Mouse (Mus musculus) left cerebral cortex, postnatal 10 days (tissue): ENCODE measurements around the gene Aqp1. TPM values are rescaled to one million over a fixed set of nuclear protein-coding genes. Genes with fewer than 3 reads are reported as not detected.
A peak's percentile ranks its signal among the peaks of the same experiment; 100 is the strongest.

Source experiments
- DNase-seq, 2 experiments: peaks; one replicate each; pipeline ENCODE4 v3.0.0; 2021 to 2022; ENCODE audit warnings: low spot score in 2 of 2, mixed read lengths in 1 of 2; ENCODE audit errors: extremely low spot score in 1 of 2
- intact Hi-C: fragments of 180-260 bp; cut with DNase I; formaldehyde crosslinking; loops from one replicate; pipeline ENCODE4 v1.15.1; 2025
- microRNA-seq: library from miRNA; unstranded; fragments of <30 nt; microRNA quantifications from one replicate; pipeline ENCODE4 v1.2.0, GENCODE M21; 2022
- total RNA-seq, 2 experiments: library from RNA; stranded (reverse); gene quantifications; 2 replicates each; pipeline ENCODE4 v1.2.3; 2021

The Aqp1 gene
- total RNA-seq, 2 experiments from 2014 or later: 0.84 to 1.3 TPM

DNA sequence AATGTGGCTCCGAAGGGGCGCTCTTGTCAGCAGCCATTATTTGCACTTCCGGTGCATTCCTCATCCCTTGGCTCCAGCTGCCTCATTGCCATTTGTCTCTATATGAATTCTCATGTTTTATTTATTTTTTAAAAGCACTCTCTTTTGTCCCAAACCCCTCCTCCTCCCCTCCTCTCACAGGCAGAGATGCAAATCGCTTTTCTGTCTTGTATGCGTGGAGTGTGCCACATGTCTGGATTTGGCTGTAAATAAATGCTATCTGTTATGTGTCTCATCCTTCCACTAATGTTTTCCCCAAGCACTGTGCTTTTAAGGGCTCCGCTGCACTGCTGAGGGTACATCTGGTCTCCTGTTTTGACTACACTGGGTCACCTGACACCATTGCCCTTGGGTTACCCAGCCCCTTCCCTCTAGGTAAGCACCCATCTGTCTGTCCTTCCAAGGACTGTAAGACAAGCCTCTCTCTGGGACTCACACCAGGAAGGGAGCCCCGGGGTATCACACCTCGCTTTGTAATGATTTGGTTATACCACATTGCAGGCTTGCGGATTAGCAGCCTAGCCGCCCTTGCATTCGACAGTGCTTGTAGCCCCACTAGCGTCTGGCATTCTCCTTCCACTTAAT lies 52.4 kb downstream of the Aqp1 start:
- intact Hi-C loops: loop anchor here (10.0 kb wide), 1 partner anchor 656 kb away; no protein-coding TSS in a partner anchor
- DNase-seq: no peak

DNA sequence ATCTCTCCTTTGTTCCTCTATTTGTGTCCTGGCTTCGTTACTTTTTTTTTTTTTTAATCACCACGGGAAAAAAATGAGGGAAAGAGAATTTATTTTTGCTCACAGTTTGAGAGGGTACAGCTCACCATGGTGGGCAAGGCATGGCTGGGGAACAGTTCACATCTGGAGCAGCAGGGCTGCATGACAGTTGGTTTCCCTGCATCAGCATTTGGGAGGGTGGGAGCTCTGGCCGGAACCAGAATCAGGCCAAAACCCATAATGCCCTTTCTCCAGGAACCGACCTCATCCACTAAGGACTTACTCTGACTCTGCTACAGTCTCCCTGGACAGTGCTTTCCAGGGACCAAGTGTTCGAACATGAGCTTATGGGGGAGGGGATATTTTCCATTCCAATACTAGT lies 53.1 kb downstream of the Aqp1 start:
- intact Hi-C loops: loop anchor here (10.0 kb wide), 1 partner anchor 655 kb away; no protein-coding TSS in a partner anchor
- no peak for DNase-seq

DNA sequence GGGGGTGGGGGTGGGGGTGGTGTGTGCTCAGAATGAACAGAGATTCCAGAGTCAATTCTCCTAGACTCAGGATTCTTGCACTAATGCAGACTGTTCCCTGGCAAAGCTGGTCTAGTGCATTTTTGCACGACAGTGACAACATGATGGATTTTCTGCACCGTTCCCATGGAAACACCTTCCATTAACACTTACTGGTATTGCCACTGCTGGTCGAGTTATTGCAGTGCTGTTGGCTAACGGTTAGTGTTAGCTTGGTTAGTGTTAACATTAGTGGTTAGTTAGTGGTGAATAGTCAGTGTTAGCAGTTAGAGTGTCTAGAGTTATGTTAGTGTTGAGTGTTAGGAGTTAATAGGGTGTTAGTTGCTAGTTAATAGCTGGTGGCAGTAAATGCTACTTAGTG lies 55.6 kb downstream of the Aqp1 start:
- DNase-seq: no peak
- intact Hi-C loops: loop anchor here (2.0 kb wide), 2 partner anchors 61 to 113 kb away; no protein-coding TSS in a partner anchor

DNA sequence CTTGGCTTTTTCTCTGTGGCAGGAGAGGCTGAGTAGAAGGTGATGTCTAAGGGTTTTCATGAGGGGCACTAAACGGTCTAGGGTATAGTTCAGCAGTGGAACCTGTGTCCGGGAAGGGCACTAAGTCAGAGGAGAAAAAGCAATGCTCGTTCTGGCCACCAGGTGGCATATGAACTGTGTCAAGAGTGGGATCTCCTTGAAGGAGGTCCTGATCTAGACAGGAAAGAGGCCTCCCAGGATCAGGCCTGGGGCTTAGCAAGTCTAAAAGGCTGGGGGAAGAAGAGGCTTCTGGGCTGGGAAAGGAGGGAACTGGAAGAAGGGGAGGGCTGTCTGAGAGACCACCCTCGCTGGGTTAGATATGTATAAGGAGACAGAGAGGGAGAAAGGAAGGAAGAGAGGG lies 56.2 kb downstream of the Aqp1 start:
- intact Hi-C loops: loop anchor here (2.0 kb wide), 2 partner anchors 60 to 112 kb away; no protein-coding TSS in a partner anchor

DNA sequence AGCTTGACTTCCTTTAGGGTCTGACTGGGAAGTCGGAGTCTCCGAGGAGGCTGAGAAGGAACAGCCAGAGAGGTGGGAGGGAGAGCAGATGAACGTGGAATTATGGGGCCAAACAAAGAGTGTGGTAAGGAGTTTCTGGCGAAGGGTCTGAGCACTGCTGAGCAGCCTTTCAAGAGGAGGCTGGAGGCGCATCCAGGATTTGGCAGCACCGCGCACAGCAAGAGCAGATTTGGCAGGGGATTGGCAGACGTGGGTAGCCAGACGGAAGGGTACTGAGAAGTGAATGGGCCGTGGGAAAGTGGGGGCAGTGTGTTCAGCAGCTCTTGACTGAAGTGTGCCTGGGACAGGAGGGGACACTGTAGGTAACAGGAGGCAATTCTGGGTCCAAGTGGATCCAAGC lies 58.6 kb downstream of the Aqp1 start:
- intact Hi-C loops: no loop called here
- DNase-seq: peak; percentile 67 to 72

More for the DNA sequence above, 56.2 kb downstream of the Aqp1 start:
- DNase-seq: peak; percentile 48 to 82

DNA sequence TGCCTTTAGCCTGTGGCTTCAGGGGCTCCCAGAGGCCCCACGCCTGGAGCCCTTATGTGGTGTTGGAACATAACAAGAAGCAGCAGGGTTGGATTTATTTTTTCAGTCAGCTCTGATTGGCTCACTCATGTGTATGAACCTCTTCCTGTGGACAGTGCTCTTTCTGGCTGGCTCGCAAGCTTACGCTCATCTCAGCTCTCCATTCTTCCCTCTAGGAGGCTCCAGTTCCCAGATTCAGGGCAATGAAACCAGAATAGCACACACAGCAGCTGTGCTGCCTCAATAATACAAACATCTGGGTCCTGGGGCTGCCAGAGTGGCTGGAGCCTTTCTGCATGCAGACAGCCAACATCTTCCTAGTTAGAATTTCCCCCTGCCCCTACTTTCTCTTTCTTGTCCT lies 59.9 kb downstream of the Aqp1 start:
- intact Hi-C loops: no loop called here
- DNase-seq: peak; percentile 38 to 49

DNA sequence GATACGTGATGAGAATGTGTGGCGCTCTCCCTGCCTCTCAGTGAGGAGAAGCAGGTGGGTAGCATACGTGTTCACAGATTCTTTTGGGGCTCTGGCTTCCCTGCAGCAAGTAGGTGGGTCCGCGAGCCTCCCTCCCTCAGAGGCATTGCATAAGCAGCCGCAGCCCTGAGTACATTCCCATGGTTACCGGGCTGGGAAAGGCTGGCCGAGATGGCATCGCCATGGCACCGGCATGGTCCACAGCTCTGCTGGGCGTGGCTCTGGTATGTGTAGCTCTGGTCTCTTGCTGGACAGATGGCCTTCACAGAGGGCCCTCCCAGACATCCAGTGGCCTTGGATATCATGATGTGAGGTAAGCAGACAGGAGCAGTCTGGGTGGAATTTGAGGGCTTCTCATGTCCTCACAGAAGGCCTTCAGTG lies 60.4 kb downstream of the Aqp1 start:
- DNase-seq: peak; percentile 73 to 82
- intact Hi-C loops: no loop called here

Small RNA genes lying within 50 kb of the gene (microRNA-seq; reads per million reads assigned to microRNA genes)
- gene Gm25458: not detected

Other genes starting within 250 kb of the Aqp1 start
- 1 to 10 TPM; 3.2 to 3.6 TPM for gene Crhr2, start 203.4 kb upstream of the Aqp1 start, total RNA-seq
- not detected for gene Inmt, start 161.4 kb upstream of the Aqp1 start, total RNA-seq
- 10 to 100 TPM; 11.7 to 12.2 TPM for gene Mindy4, start 133.0 kb upstream of the Aqp1 start, total RNA-seq
- not detected for gene Ghrhr, start 39.9 kb downstream of the Aqp1 start, total RNA-seq
- gene Adcyap1r1, start 115.5 kb downstream of the Aqp1 start, total RNA-seq: 100 to 1,000 TPM; 137 to 142 TPM